Mouse (Mus musculus) lung, adult 2 months (tissue): ENCODE measurements around the gene Podn.

Experiments used
- CTCF ChIP-seq: fragments of 200-500 bp; IDR thresholded peaks from 2 replicates; pipeline ENCODE4 v1.5.1; 2011; ENCODE audit warnings: mild to moderate bottlenecking, low read length, control low read depth; ENCODE audit not compliant: insufficient read depth
- POLR2A ChIP-seq: fragments of 200-500 bp; IDR thresholded peaks from 2 replicates; pipeline ENCODE4 v1.6.1; 2011; ENCODE audit warnings: low read depth, mild to moderate bottlenecking, control low read depth, low read length, borderline replicate concordance; ENCODE audit errors: extremely low read depth

- TF ChIP-seq CTCF: no peak
- no peak for TF ChIP-seq POLR2A
Observed at GRCm38 (mm10) chr4:108026193-108026592, 70.1 kb downstream of the Podn start.
